Mouse (Mus musculus): Measurements from ENCODE around the gene Daam2.

DNA sequence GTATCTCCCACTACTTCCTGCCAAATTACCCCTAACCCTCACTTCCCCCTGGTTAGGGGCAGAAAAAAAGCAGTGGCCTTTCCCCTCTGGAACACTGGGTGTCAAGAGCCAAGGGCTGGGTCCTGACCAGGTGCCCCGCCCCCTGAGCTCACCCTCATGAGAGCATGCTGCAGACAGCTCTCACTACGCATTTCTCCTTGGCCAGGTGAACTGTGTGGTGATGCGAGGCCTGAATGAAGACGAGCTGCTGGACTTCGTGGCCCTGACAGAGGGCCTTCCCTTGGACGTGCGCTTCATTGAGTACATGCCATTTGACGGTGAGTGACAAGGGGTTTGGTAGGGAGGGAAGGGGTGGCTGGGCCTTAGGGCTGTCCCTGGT, 114.9 kb downstream of the Daam2 start:
- no peak for TF ChIP-seq POLR2A (IDR thresholded peaks at IDR 0.05; ENCODE audit: borderline replicate concordance, insufficient read depth, low read length)
- no peak for TF ChIP-seq CTCF (IDR thresholded peaks at IDR 0.05; ENCODE audit: borderline replicate concordance, insufficient read depth, low read depth, low read length)

Data from cerebellum, adult 2 months (tissue).